In the genomic region with DNA sequence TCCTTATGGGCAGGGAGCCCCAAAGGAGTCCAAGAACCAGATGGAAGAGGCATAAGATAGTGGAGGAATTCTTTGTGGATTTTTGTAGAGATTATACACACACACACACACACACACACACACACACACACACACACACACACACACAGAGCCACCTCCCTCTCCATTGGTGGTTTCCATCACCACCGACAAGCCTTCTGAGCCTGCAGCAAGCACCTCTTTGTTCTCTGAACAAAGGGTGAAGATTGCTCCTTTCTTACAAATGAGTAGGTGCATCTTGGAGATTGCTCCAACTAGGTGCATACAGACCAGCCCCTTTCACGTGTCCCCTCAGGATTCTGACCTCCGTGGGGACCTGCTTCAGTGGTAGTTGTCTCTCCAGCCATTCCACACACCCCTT, we compare ENCODE assay signal across 14 mouse cellular contexts.
"Had no signal": no experiment of that assay in that cellular context is flagged by ENCODE, and none has a peak within 500 bp of the region (broad histone marks: within the 10 kb centered on the region; RNA-seq: fewer than 3 reads in every experiment).

No protein-coding gene starts in this region.

- H3K4me1 ChIP-seq: limb, embryonic 12.5 days; lung, embryonic 15.5 days had no signal

- H3K4me3 ChIP-seq: layer of hippocampus, adult 2 months; limb, embryonic 12.5 days; liver, embryonic 13.5 days; lung, embryonic 15.5 days; megakaryocyte, embryonic 14.5 days had no signal

- H3K4me2 ChIP-seq: limb, embryonic 12.5 days; liver, embryonic 13.5 days; lung, embryonic 15.5 days had no signal

- H3K27me3 ChIP-seq: liver, embryonic 13.5 days had no signal

- DNase-seq: kidney, postnatal 10 days; kidney, postnatal 4 days; liver; liver, embryonic 13.5 days; liver, postnatal 0 days; lung, postnatal 14 days; midbrain, embryonic 14.5 days; right cerebral cortex, postnatal 25 days; thymus, postnatal 36 days had no signal

- H3K27ac ChIP-seq: layer of hippocampus, adult 2 months; limb, embryonic 12.5 days; liver, embryonic 13.5 days; lung, embryonic 15.5 days; macrophage had no signal

- H3K9me3 ChIP-seq: limb, embryonic 12.5 days; liver, embryonic 13.5 days; lung, embryonic 15.5 days; megakaryocyte, embryonic 14.5 days had no signal

- H3K9ac ChIP-seq: limb, embryonic 12.5 days; liver, embryonic 13.5 days; liver, postnatal 0 days; lung, embryonic 15.5 days had no signal

- H3K36me3 ChIP-seq: limb, embryonic 12.5 days; liver, embryonic 13.5 days; lung, embryonic 15.5 days had no signal

- ATAC-seq: liver, postnatal 0 days had no signal
